In genomic region chr13:17838484-17838851, GRCm38 (mm10) we compare ENCODE assay signal across 8 mouse cellular contexts. TPM values are rescaled to one million over a fixed set of nuclear protein-coding genes. Genes with fewer than 3 reads are reported as not detected.
DNase-seq lines count a peak whose midpoint lies in the region; ATAC-seq lines count a peak whose summit lies in the region.

No protein-coding gene starts in this region.

- no peaks in the 10 kb centered on the region for H3K36me3 ChIP-seq in kidney, embryonic 16.5 days (ENCODE audit: insufficient read depth, low read length)

- ATAC-seq in granulocyte monocyte progenitor cell, adult 5-6 weeks (replicated peaks; ENCODE audit: poor library complexity, severe bottlenecking), result peak; percentile 83
- peak; percentile 75; the same call in 1 of the 2 replicates for ATAC-seq in kidney, embryonic 16.5 days (ENCODE audit: low FRiP score, low TSS enrichment)

- 33% methylated on average over 4 of the region's 4 CpGs for WGBS in kidney, embryonic 16.5 days

- 0 out of 2 replicates have a peak, but pooled peaks cover 4% of the 10 kb centered on the region for H3K4me1 ChIP-seq in kidney, embryonic 16.5 days (ENCODE audit: insufficient read depth, low read length)

- H3K4me3 ChIP-seq in kidney, embryonic 16.5 days (ENCODE audit: low read length), result no peak overlapping the region

- no peaks in the 10 kb centered on the region for H3K27me3 ChIP-seq in kidney, embryonic 16.5 days (ENCODE audit: insufficient read depth, low read length)

- H3K9me3 ChIP-seq in kidney, embryonic 16.5 days (ENCODE audit: low read length), result no peaks in the 10 kb centered on the region

- no peak overlapping the region for H3K27ac ChIP-seq in kidney, embryonic 16.5 days (ENCODE audit: low read length)

- H3K4me2 ChIP-seq in kidney, embryonic 16.5 days (replicated peaks; ENCODE audit: low read depth, low read length), result no peak overlapping the region

- DNase-seq in adrenal gland, adult (ENCODE audit: inconsistent age in 2 of 2, low spot score in 1 of 2), result peak; percentile 37 to 82
- no peak for DNase-seq in adrenal gland, adult 8-10 months
- DNase-seq in MEL-GATA-1-ER (ENCODE audit: extremely low read depth, low read depth), result peak; percentile 60
- DNase-seq in cerebellum, postnatal 14 days, result peak; percentile 78 to 82
- DNase-seq in lung, postnatal 14 days, result peak; percentile 80
- DNase-seq in retina, postnatal 7 days (ENCODE audit: low read depth, low spot score), result peak; percentile 64

- no peak overlapping the region for H3K9ac ChIP-seq in kidney, embryonic 16.5 days (replicated peaks; ENCODE audit: low read length)

RNA-seq across cellular contexts. Expression of gene Cdk13, which starts 33.6 kb away (rescaled TPM):
- total RNA-seq in adrenal gland, adult 8-10 months (2022), result 10 to 100 TPM; 50.4 to 69.5 (median 60.4) TPM
- total RNA-seq in granulocyte monocyte progenitor cell, adult 5-6 weeks (2014; fragmentation: Nextera tagmentation), result 52.0 and 63.4 TPM in 2 replicates
- 72.6 and 78.6 TPM in 2 replicates for total RNA-seq in granulocyte monocyte progenitor cell, adult 5-6 weeks (2017)
- polyA plus RNA-seq in kidney, embryonic 16.5 days (2015; fragmentation: Nextera tagmentation; extraction: Ambion mirVana), result 13.8 and 14.0 TPM in 2 replicates
